Mouse (Mus musculus) left cerebral cortex, postnatal 14 days (tissue): Measurements from ENCODE around the gene Slc35b2. TPM values are rescaled to one million over a fixed set of nuclear protein-coding genes. Genes with fewer than 3 reads are reported as not detected.

Experiments
- DNase-seq, 2 experiments: peaks; one replicate each; pipeline ENCODE4 v3.0.0; 2021 to 2022; ENCODE audit warnings: low spot score in 2 of 2, mixed read lengths in 1 of 2
- intact Hi-C: fragments of 180-260 bp; cut with DNase I; formaldehyde crosslinking; loops from one replicate; pipeline ENCODE4 v1.15.1; 2025
- total RNA-seq, 2 experiments: library from RNA; stranded (reverse); gene quantifications; 2 replicates each; pipeline ENCODE4 v1.2.3; 2021

Slc35b2 gene
- total RNA-seq, 2 experiments from 2014 or later: 41.6 to 46.1 TPM

- intact Hi-C loops: no loop called here
- no peak for DNase-seq
Observed at GRCm38 (mm10) chr17:45593479-45593878, 29.8 kb downstream of the Slc35b2 start.

- intact Hi-C loops: no loop called here
- no peak for DNase-seq
Observed at GRCm38 (mm10) chr17:45594195-45594594, 30.5 kb downstream of the Slc35b2 start.

- peak in 1 of 2 experiments; percentile 60 for DNase-seq
- intact Hi-C loops: no loop called here
Observed at GRCm38 (mm10) chr17:45594881-45595735, 31.4 kb downstream of the Slc35b2 start.

GRCm38 (mm10) chr17:45595736-45596390, 32.2 kb downstream of the Slc35b2 start:
- DNase-seq: peak in 1 of 2 experiments; percentile 53
- intact Hi-C loops: no loop called here

GRCm38 (mm10) chr17:45596631-45597396, 33.1 kb downstream of the Slc35b2 start:
- intact Hi-C loops: no loop called here
- peak; percentile 67 to 84 for DNase-seq

- DNase-seq: no peak
- intact Hi-C loops: no loop called here
Observed at GRCm38 (mm10) chr17:45597787-45598186, 34.1 kb downstream of the Slc35b2 start.

- intact Hi-C loops: no loop called here
- DNase-seq: no peak
Observed at GRCm38 (mm10) chr17:45598376-45598775, 34.7 kb downstream of the Slc35b2 start.

- intact Hi-C loops: no loop called here
- no peak for DNase-seq
Observed at GRCm38 (mm10) chr17:45598891-45599290, 35.2 kb downstream of the Slc35b2 start.

GRCm38 (mm10) chr17:45599446-45600242, 36.0 kb downstream of the Slc35b2 start, which contains the start of gene Slc29a1:
Gene Slc29a1, minus strand, starts transcription at chr17:45599606.
- DNase-seq: peak; percentile 52 to 75
- intact Hi-C loops: no loop called here

GRCm38 (mm10) chr17:45600267-45600666, 36.6 kb downstream of the Slc35b2 start:
- intact Hi-C loops: no loop called here
- DNase-seq: no peak

- DNase-seq: no peak
Observed at GRCm38 (mm10) chr17:45601325-45601724, 37.7 kb downstream of the Slc35b2 start.

GRCm38 (mm10) chr17:45601877-45602304, 38.2 kb downstream of the Slc35b2 start, which contains the start of gene Mymx:
Gene Mymx, minus strand, starts transcription at chr17:45602102.
- intact Hi-C loops: no loop called here
- DNase-seq: no peak

More at GRCm38 (mm10) chr17:45601325-45601724, 37.7 kb downstream of the Slc35b2 start:
- intact Hi-C loops: no loop called here

- intact Hi-C loops: no loop called here
- no peak for DNase-seq
Observed at GRCm38 (mm10) chr17:45602984-45603383, 39.3 kb downstream of the Slc35b2 start.

- DNase-seq: no peak
- intact Hi-C loops: no loop called here
Observed at GRCm38 (mm10) chr17:45606992-45607879, 43.6 kb downstream of the Slc35b2 start.

- intact Hi-C loops: no loop called here
- DNase-seq: no peak
Observed at GRCm38 (mm10) chr17:45608396-45608795, 44.7 kb downstream of the Slc35b2 start.

GRCm38 (mm10) chr17:45610144-45610866, 46.6 kb downstream of the Slc35b2 start:
- intact Hi-C loops: no loop called here
- DNase-seq: no peak

GRCm38 (mm10) chr17:45612008-45612407, 48.3 kb downstream of the Slc35b2 start:
- intact Hi-C loops: no loop called here
- DNase-seq: no peak
